Mouse (Mus musculus): ENCODE measurements at regions not wholly inside any gene's neighbourhood (a gene's known extent, or its start where the extent isn't known, plus 50 kb on each side); places are given as distances from the start of the nearest gene placed in this dataset.

DNA sequence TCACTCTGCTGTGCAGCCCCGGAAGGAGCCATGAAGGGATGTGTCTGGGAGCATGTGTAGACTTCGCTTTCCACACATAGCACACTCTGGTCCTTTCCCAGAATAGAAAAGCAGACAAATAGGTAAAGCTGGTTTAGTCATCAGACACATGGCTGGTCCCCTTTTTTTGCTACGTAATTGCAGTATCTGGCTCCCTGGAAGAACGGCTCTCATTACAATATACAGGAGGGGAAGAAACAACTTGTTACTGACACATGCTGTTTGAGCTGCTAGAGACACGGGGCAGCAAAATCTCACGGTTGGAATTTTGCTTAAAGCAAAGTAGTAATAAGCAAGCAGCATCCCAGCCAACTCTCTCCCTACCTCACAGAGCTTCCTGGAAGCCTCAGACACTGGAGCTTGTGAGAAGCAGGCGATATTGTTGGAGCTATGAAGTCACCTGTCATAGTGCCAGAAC is 144.4 kb downstream of the Rpl14 start:
- H3K27ac ChIP-seq (ENCODE audit: control insufficient read depth, low read depth, low read length): no peak overlapping the region
- TF ChIP-seq MAZ (IDR thresholded peaks at IDR 0.05; ENCODE audit: low read depth, low read length) (no peak), MAFK (IDR thresholded peaks at IDR 0.05; ENCODE audit: borderline replicate concordance, low read depth, low read length) (no peak), ZMIZ1 (IDR thresholded peaks at IDR 0.05; ENCODE audit: low read depth, low read length) (no peak), UBTF (IDR thresholded peaks at IDR 0.05; ENCODE audit: borderline replicate concordance, insufficient read depth, low read depth, low read length) (no peak), ETS1 (IDR thresholded peaks at IDR 0.05; ENCODE audit: low read depth, low read length) (no peak), RAD21 (IDR thresholded peaks at IDR 0.05; ENCODE audit: low read depth, low read length) (no peak), USF1 (IDR thresholded peaks at IDR 0.05; ENCODE audit: low read depth, low read length) (no peak), POLR2AphosphoS2 (IDR thresholded peaks at IDR 0.05; ENCODE audit: low read length) (no peak)
- no peaks in the 10 kb centered on the region for H3K4me1 ChIP-seq (ENCODE audit: control insufficient read depth in 1 of 2, insufficient read depth in 2 of 2, low read length in 2 of 2)
- DNase-seq (ENCODE audit: low read depth, low spot score): no peak
- H3K4me3 ChIP-seq (ENCODE audit: control insufficient read depth in 1 of 2, insufficient read depth in 1 of 2, low read depth in 2 of 2, low read length in 2 of 2): no peak overlapping the region
- H3K9ac ChIP-seq (ENCODE audit: control insufficient read depth, low read depth, low read length, poor library complexity, severe bottlenecking): no peak overlapping the region
- H3K27me3 ChIP-seq (ENCODE audit: control insufficient read depth in 1 of 2, insufficient read depth in 2 of 2, low read length in 2 of 2): no peaks in the 10 kb centered on the region
- H3K79me2 ChIP-seq (ENCODE audit: control insufficient read depth, insufficient read depth, low read length, poor library complexity): no peaks in the 10 kb centered on the region
- H3K9me3 ChIP-seq (replicated peaks; ENCODE audit: insufficient read depth, low read length): no peaks in the 10 kb centered on the region
- H3K36me3 ChIP-seq (ENCODE audit: control insufficient read depth in 1 of 2, insufficient read depth in 2 of 2, low read length in 2 of 2): no peaks in the 10 kb centered on the region

- no peaks in the 10 kb centered on the region for H3K79me2 ChIP-seq (ENCODE audit: control insufficient read depth, insufficient read depth, low read length, poor library complexity)
- H3K9ac ChIP-seq (ENCODE audit: control insufficient read depth, low read depth, low read length, poor library complexity, severe bottlenecking): no peak overlapping the region
- no peaks in the 10 kb centered on the region for H3K9me3 ChIP-seq (replicated peaks; ENCODE audit: insufficient read depth, low read length)
- no peaks in the 10 kb centered on the region for H3K36me3 ChIP-seq (ENCODE audit: control insufficient read depth in 1 of 2, insufficient read depth in 2 of 2, low read length in 2 of 2)
- TF ChIP-seq USF1 (IDR thresholded peaks at IDR 0.05; ENCODE audit: low read depth, low read length) (no peak), NRF1 (IDR thresholded peaks at IDR 0.05; ENCODE audit: insufficient read depth, low read depth, low read length, poor library complexity, severe bottlenecking) (no peak), CHD1 (IDR thresholded peaks at IDR 0.05; ENCODE audit: low read depth, low read length) (no peak), E2F4 (IDR thresholded peaks at IDR 0.05; ENCODE audit: borderline replicate concordance, low read depth, low read length) (no peak), HCFC1 (IDR thresholded peaks at IDR 0.05; ENCODE audit: low read depth, low read length) (no peak)
- no peak for DNase-seq (ENCODE audit: low read depth, low spot score)
- no peaks in the 10 kb centered on the region for H3K4me1 ChIP-seq (ENCODE audit: control insufficient read depth in 1 of 2, insufficient read depth in 2 of 2, low read length in 2 of 2)
- no peak overlapping the region for H3K4me3 ChIP-seq (ENCODE audit: control insufficient read depth in 1 of 2, insufficient read depth in 1 of 2, low read depth in 2 of 2, low read length in 2 of 2)
- H3K27ac ChIP-seq (ENCODE audit: control insufficient read depth, low read depth, low read length): no peak overlapping the region
- H3K27me3 ChIP-seq (ENCODE audit: control insufficient read depth in 1 of 2, insufficient read depth in 2 of 2, low read length in 2 of 2): no peaks in the 10 kb centered on the region
Measured at GRCm38 (mm10) chr9:120718812-120719211, 147.6 kb downstream of the Rpl14 start.

GRCm38 (mm10) chr9:120721451-120722123 is 150.3 kb downstream of the Rpl14 start:
- Histone ChIP-seq H3K4me1 (ENCODE audit: control insufficient read depth in 1 of 2, insufficient read depth in 2 of 2, low read length in 2 of 2) (no peaks in the 10 kb centered on the region), H3K27ac (ENCODE audit: control insufficient read depth, low read depth, low read length) (no peak overlapping the region), H3K9me3 (replicated peaks; ENCODE audit: insufficient read depth, low read length) (no peaks in the 10 kb centered on the region), H3K36me3 (ENCODE audit: control insufficient read depth in 1 of 2, insufficient read depth in 2 of 2, low read length in 2 of 2) (no peaks in the 10 kb centered on the region), H3K79me2 (ENCODE audit: control insufficient read depth, insufficient read depth, low read length, poor library complexity) (no peaks in the 10 kb centered on the region), H3K9ac (ENCODE audit: control insufficient read depth, low read depth, low read length, poor library complexity, severe bottlenecking) (no peak overlapping the region), H3K4me3 (ENCODE audit: control insufficient read depth in 1 of 2, insufficient read depth in 1 of 2, low read depth in 2 of 2, low read length in 2 of 2) (no peak overlapping the region), H3K27me3 (ENCODE audit: control insufficient read depth in 1 of 2, insufficient read depth in 2 of 2, low read length in 2 of 2) (no peaks in the 10 kb centered on the region)
- TF ChIP-seq JUND (IDR thresholded peaks at IDR 0.05; ENCODE audit: low read depth, low read length) (no peak), MAFK (IDR thresholded peaks at IDR 0.05; ENCODE audit: borderline replicate concordance, low read depth, low read length) (no peak), USF2 (IDR thresholded peaks at IDR 0.05; ENCODE audit: borderline replicate concordance in 1 of 2, insufficient read depth in 1 of 2, low read depth in 1 of 2, low read length in 2 of 2) (no peak), MEF2A (IDR thresholded peaks at IDR 0.05; ENCODE audit: extremely low read depth, insufficient replicate concordance, low read depth, low read length, poor library complexity, severe bottlenecking) (no peak), ZNF384 (IDR thresholded peaks at IDR 0.05; ENCODE audit: low read depth, low read length) (no peak), MYB (IDR thresholded peaks at IDR 0.05; ENCODE audit: low read depth, low read length) (no peak), TBP (IDR thresholded peaks at IDR 0.05; ENCODE audit: low read depth, low read length) (no peak), CHD1 (IDR thresholded peaks at IDR 0.05; ENCODE audit: low read depth, low read length) (no peak)
- DNase-seq (ENCODE audit: low read depth, low spot score): no peak
